Mouse (Mus musculus): ENCODE results near the gene Trim75. TPM values are rescaled to one million over a fixed set of nuclear protein-coding genes. Genes with fewer than 3 reads are reported as not detected.
"Not testable (repeated sequence)": the region's sequence is repeated elsewhere in the genome, so short reads cannot be mapped to it uniquely, and the experiment has no call there.

The Trim75 gene
- 0.15 TPM for polyA plus RNA-seq (2021)

- CTCF ChIA-PET, result interaction anchor here (0.6 kb wide), 1 partner anchor 15 kb away, joined by 3 read pairs; no protein-coding TSS in a partner anchor
- TF ChIP-seq CTCF (IDR thresholded peaks at IDR 0.05), result no peak
- DNase-seq (ENCODE audit: low read depth, low spot score) (no peak), ATAC-seq (no peak)
- H3K27me3 ChIP-seq, result no peaks in the 10 kb centered on the region
- POLR2A ChIA-PET, result no interaction called here
- in situ Hi-C loops (cut with MboI; ENCODE audit: low pct_unique_long_range_greater_than_20kb), result no loop called here
These were observed at the start of gene Trim75 for GRCm38 (mm10) chr8:64987731-64988130. TSS of gene Trim75 (minus strand) at chr8:64987831.

DNA sequence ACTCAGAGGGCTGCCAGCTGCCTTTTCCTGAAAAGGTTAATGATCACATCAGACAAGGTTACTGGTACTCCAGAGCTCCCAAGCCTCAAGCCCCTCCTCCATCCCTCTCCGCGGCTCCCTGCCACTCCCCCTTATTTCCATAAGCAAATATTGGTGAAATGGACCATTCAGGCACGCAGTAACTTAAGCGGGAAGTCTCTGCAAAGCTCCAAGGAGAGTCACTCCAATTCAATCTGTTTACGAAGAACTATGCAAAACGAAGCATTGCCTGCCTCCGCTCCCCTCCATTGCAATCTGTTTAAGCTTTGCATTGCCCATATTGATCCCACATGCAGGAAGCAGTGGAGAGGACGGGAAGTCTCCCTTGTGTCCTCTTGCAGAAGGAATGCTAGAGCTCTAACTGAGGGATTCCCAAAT is 49.5 kb upstream of the Trim75 start, which contains the start of gene Apela:
Gene Apela, minus strand, starts transcription at position 220 of the 417 bp plus-strand sequence.
- DNase-seq (ENCODE audit: low read depth, low spot score) (no peak), ATAC-seq (peak; percentile 67)
- no peaks in the 10 kb centered on the region for H3K27me3 ChIP-seq
- CTCF ChIA-PET, result interaction anchor here (0.9 kb wide), 1 partner anchor 310 kb away, joined by 3 read pairs; no protein-coding TSS in a partner anchor
- in situ Hi-C loops (cut with MboI; ENCODE audit: low pct_unique_long_range_greater_than_20kb), result no loop called here
- no peak for TF ChIP-seq CTCF (IDR thresholded peaks at IDR 0.05)
- POLR2A ChIA-PET, result no interaction called here

- in situ Hi-C loops (cut with MboI; ENCODE audit: low pct_unique_long_range_greater_than_20kb), result no loop called here
- no peak for ATAC-seq
- no peak for TF ChIP-seq CTCF (IDR thresholded peaks at IDR 0.05)
- no peak for DNase-seq (ENCODE audit: low read depth, low spot score)
- H3K27me3 ChIP-seq, result no peaks in the 10 kb centered on the region
- ChIA-PET CTCF (interaction anchor here (1.6 kb wide), 1 partner anchor 49 kb away, joined by 3 read pairs; no protein-coding TSS in a partner anchor), POLR2A (no interaction called here)
These were observed 46.5 kb upstream of the Trim75 start for GRCm38 (mm10) chr8:65034136-65034535.

DNA sequence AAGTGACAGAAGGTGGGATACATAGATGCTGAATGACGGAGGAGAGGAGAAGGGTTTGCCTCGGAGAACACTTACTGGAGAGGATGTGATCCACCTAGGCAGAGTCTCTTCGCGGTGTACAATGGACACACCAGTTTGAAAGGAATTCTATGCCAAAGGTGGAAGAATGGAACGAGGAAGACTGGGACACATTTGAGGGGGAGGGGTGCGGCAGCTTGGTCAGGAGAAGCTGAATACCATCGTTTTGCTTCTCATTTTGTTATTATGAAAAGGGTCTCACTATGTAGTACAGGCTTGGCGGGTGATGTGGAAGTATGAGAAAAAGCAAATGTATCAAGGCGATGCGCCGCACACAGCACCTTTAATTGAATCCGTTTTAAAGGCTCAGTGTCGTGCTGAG is 45.4 kb upstream of the Trim75 start:
- no peak for DNase-seq (ENCODE audit: low read depth, low spot score)
- ATAC-seq, result no peak
- ChIA-PET POLR2A (no interaction called here), CTCF (no interaction called here)
- no peak for TF ChIP-seq CTCF (IDR thresholded peaks at IDR 0.05)
- in situ Hi-C loops (cut with MboI; ENCODE audit: low pct_unique_long_range_greater_than_20kb), result no loop called here
- H3K27me3 ChIP-seq, result no peaks in the 10 kb centered on the region

GRCm38 (mm10) chr8:65032107-65032506 is 44.5 kb upstream of the Trim75 start:
- TF ChIP-seq CTCF (IDR thresholded peaks at IDR 0.05), result no peak
- no peak for DNase-seq (ENCODE audit: low read depth, low spot score)
- in situ Hi-C loops (cut with MboI; ENCODE audit: low pct_unique_long_range_greater_than_20kb), result no loop called here
- no peaks in the 10 kb centered on the region for H3K27me3 ChIP-seq
- ATAC-seq, result no peak
- POLR2A ChIA-PET, result no interaction called here
- CTCF ChIA-PET, result no interaction called here

DNA sequence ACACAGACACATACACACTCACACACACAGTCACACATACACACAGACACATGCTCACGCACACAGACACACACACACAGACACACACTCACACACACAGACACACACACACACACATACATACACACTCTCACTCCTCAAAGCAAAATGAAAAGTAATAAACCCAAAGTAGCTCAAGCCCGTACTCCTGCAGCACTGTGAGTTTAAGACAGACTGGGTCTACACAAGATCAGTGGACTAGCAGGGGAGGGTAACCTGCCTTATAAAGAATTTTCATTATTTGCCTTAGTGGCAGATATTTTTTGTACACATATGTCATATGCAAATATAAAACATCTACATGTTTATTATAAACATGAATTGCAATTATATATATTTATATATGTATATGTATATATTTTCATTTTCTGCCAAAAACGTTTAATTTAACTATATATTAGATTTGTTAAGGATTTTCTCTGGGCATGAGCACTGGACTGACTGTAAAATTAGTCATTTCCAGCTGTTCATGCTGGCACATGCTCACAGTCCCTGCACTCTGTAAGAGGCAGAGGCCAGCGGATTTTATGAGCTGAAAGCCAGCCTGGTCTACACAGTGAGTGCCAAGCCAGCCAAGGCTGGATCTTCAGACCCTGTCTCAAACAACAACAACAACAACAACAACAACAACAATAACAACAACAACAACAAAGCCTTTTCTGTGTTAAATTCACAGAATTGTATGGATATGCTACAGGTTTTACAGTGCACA is 43.3 kb upstream of the Trim75 start:
- in situ Hi-C loops (cut with MboI; ENCODE audit: low pct_unique_long_range_greater_than_20kb), result no loop called here
- ATAC-seq, result no peak
- CTCF ChIA-PET, result no interaction called here

DNA sequence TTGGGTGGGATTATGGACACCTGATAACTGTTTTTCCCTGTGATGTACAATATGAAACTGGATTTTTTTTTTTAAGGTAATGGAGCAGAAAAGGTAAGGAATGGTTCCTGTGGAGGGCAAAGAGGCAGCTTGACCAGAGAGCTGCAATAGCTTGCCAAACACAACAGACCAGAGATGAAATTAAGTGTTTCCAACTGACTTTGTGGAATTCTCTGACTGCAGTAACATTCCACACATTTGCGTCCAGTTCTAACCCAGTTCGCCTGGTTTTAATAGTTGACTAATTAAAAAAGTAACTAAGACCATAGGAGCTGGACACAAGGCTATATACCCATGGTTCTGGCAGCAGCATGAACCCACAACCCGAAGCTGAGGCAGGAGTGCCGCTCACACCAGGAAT is 42.1 kb upstream of the Trim75 start:
- POLR2A ChIA-PET, result no interaction called here
- peak; percentile 90 for ATAC-seq

More for the DNA sequence above, 43.3 kb upstream of the Trim75 start:
- no peaks in the 10 kb centered on the region for H3K27me3 ChIP-seq
- no peak for DNase-seq (ENCODE audit: low read depth, low spot score)
- TF ChIP-seq CTCF (IDR thresholded peaks at IDR 0.05), result no peak
- POLR2A ChIA-PET, result no interaction called here

GRCm38 (mm10) chr8:65028959-65029686 is 41.5 kb upstream of the Trim75 start:
- no peaks in the 10 kb centered on the region for H3K27me3 ChIP-seq
- in situ Hi-C loops (cut with MboI; ENCODE audit: low pct_unique_long_range_greater_than_20kb), result loop anchor here (5.0 kb wide), 1 partner anchor 78 kb away; no protein-coding TSS in a partner anchor
- CTCF ChIA-PET, result interaction anchor here (1.2 to 1.4 kb wide), 2 partner anchors 49 to 73 kb away, joined by 3 read pairs; no protein-coding TSS in a partner anchor
- peak; percentile 78 for DNase-seq (ENCODE audit: low read depth, low spot score)
- POLR2A ChIA-PET, result interaction anchor here (1.2 kb wide), 1 partner anchor 80 kb away, joined by 3 read pairs; no protein-coding TSS in a partner anchor
- peak; percentile 75 for ATAC-seq
- peak; percentile 70 for TF ChIP-seq CTCF (IDR thresholded peaks at IDR 0.05)

More for the DNA sequence above, 42.1 kb upstream of the Trim75 start:
- no peak for TF ChIP-seq CTCF (IDR thresholded peaks at IDR 0.05)
- DNase-seq (ENCODE audit: low read depth, low spot score), result peak; percentile 55
- CTCF ChIA-PET, result interaction anchor here (1.2 to 1.4 kb wide), 2 partner anchors 48 to 72 kb away, joined by 3 read pairs; no protein-coding TSS in a partner anchor
- H3K27me3 ChIP-seq, result no peaks in the 10 kb centered on the region
- in situ Hi-C loops (cut with MboI; ENCODE audit: low pct_unique_long_range_greater_than_20kb), result loop anchor here (5.0 kb wide), 1 partner anchor 78 kb away; no protein-coding TSS in a partner anchor

GRCm38 (mm10) chr8:65022485-65022884 is 34.9 kb upstream of the Trim75 start:
- H3K27me3 ChIP-seq, result no peaks in the 10 kb centered on the region
- DNase-seq (ENCODE audit: low read depth, low spot score) (peak; percentile 17), ATAC-seq (peak; percentile 89)
- ChIA-PET CTCF (interaction anchor here (0.6 to 2.1 kb wide), 10 partner anchors 14 to 118 kb away, joined by 3 to 12 read pairs (median 4); no protein-coding TSS in a partner anchor), POLR2A (interaction anchor here (0.7 kb wide), 1 partner anchor 16 kb away, joined by 3 read pairs; no protein-coding TSS in a partner anchor)
- in situ Hi-C loops (cut with MboI; ENCODE audit: low pct_unique_long_range_greater_than_20kb), result no loop called here
- peak; percentile 83 for TF ChIP-seq CTCF (IDR thresholded peaks at IDR 0.05)

GRCm38 (mm10) chr8:65018423-65018822 is 30.8 kb upstream of the Trim75 start, which contains the start of the genes Trim61 and Trim60:
TSS of gene Trim61 (minus strand) at chr8:65018523.
TSS of gene Trim60 (minus strand) at chr8:65018584.
- POLR2A ChIA-PET, result interaction anchor here (0.7 kb wide), 1 partner anchor 307 kb away, joined by 3 read pairs; no protein-coding TSS in a partner anchor
- ATAC-seq (no peak), DNase-seq (ENCODE audit: low read depth, low spot score) (no peak)
- CTCF ChIA-PET, result interaction anchor here (0.7 kb wide), 2 partner anchors 91 to 92 kb away, joined by 3 read pairs; no protein-coding TSS in a partner anchor
- no peaks in the 10 kb centered on the region for H3K27me3 ChIP-seq
- in situ Hi-C loops (cut with MboI; ENCODE audit: low pct_unique_long_range_greater_than_20kb), result no loop called here
- TF ChIP-seq CTCF (IDR thresholded peaks at IDR 0.05), result no peak

- ATAC-seq; DNase-seq (ENCODE audit: low read depth, low spot score); CTCF ChIA-PET; POLR2A ChIA-PET; in situ Hi-C loops (cut with MboI; ENCODE audit: low pct_unique_long_range_greater_than_20kb); H3K27me3 ChIP-seq: not testable (repeated sequence)
These were observed 20.0 kb upstream of the Trim75 start for GRCm38 (mm10) chr8:65007616-65008015.
